Mouse (Mus musculus) stomach, embryonic 16.5 days (tissue): ENCODE measurements around the gene Utp20. TPM values are rescaled to one million over a fixed set of nuclear protein-coding genes. Genes with fewer than 3 reads are reported as not detected.

ENCODE experiments used
- ATAC-seq: fragments of 200-750 bp; cut with Nextera tagmentation; 2 replicates; pipeline ENCODE4 v1.8.0; 2017; ENCODE audit warnings: moderate number of reproducible peaks, moderate TSS enrichment; ENCODE audit not compliant: insufficient read depth, low FRiP score
- H3K27ac ChIP-seq: fragments of 300-500 bp; sonication (generic); 2 replicates; pipeline ENCODE4 v1.5.1; 2014; ENCODE audit warnings: low read length
- H3K27me3 ChIP-seq: fragments of 300-500 bp; sonication (generic); 2 replicates; pipeline ENCODE4 v1.6.1; 2014; ENCODE audit warnings: low read length, control low read depth, mixed read lengths; ENCODE audit not compliant: control insufficient read depth, insufficient read depth
- H3K36me3 ChIP-seq: fragments of 300-500 bp; sonication (generic); 2 replicates; pipeline ENCODE4 v1.6.1; 2014; ENCODE audit warnings: low read length; ENCODE audit not compliant: control insufficient read depth, insufficient read depth
- H3K4me1 ChIP-seq: fragments of 300-500 bp; sonication (generic); 2 replicates; pipeline ENCODE4 v1.6.1; 2014; ENCODE audit warnings: low read length, control low read depth, mixed read lengths; ENCODE audit not compliant: control insufficient read depth, insufficient read depth
- H3K4me2 ChIP-seq: fragments of 300-500 bp; sonication (generic); 2 replicates; pipeline ENCODE4 v1.6.1; 2014; ENCODE audit warnings: low read depth, low read length, mixed read lengths
- H3K4me3 ChIP-seq: fragments of 300-500 bp; sonication (generic); replicated peaks from 2 replicates; pipeline ENCODE4 v1.5.1; 2014; ENCODE audit warnings: mild to moderate bottlenecking, low read length
- H3K9ac ChIP-seq: fragments of 300-500 bp; sonication (generic); 2 replicates; pipeline ENCODE4 v1.6.1; 2014; ENCODE audit warnings: low read length
- H3K9me3 ChIP-seq: fragments of 300-500 bp; sonication (generic); replicated peaks from 2 replicates; pipeline ENCODE4 v1.6.1; 2016; ENCODE audit warnings: low read length, control low read depth; ENCODE audit not compliant: control insufficient read depth
- whole genome bisulfite sequencing: fragments of 180-500 bp; shearing (Covaris S2); extraction: QIAGEN DNeasy Blood & Tissue Kit; methylation state at CpG from one replicate; pipeline ENCODE4 v1.1.7; 2014; 5-methylcytosine and 5-hydroxymethylcytosine counted together
- polyA plus RNA-seq: library from polyadenylated mRNA; unstranded; fragments of >200 nt; fragmentation: Nextera tagmentation; extraction: Ambion mirVana; gene quantifications from 2 replicates; pipeline ENCODE4 v1.2.1, GENCODE M21; 2015

Utp20 gene
- polyA plus RNA-seq = 13.4 and 14.6 TPM in 2 replicates

- H3K27me3 ChIP-seq = 0 out of 2 replicates have a peak, but pooled peaks cover 3% of the 10 kb centered on the region
These were observed at the start of gene Utp20 for GRCm38 (mm10) chr10:88826188-88826946. Gene Utp20, minus strand, starts transcription at chr10:88826804.

GRCm38 (mm10) chr10:88874870-88875269 is 48.3 kb upstream of the Utp20 start:
- WGBS = 64% methylated on average over 5 of the region's 5 CpGs
- H3K4me2 ChIP-seq = no peak overlapping the region
- no peak overlapping the region for H3K4me3 ChIP-seq
- H3K27me3 ChIP-seq = no peaks in the 10 kb centered on the region
- peak overlapping the region; percentile 38; the same call in 1 of the 2 replicates for H3K27ac ChIP-seq
- no peak overlapping the region for H3K9ac ChIP-seq
- no peak for ATAC-seq
- H3K4me1 ChIP-seq = no peaks in the 10 kb centered on the region
- H3K9me3 ChIP-seq = no peaks in the 10 kb centered on the region
- no peaks in the 10 kb centered on the region for H3K36me3 ChIP-seq

More at GRCm38 (mm10) chr10:88826188-88826946, at the start of gene Utp20:
- H3K4me2 ChIP-seq = peak within 1 kb of the TSS; percentile 85
- peak within 1 kb of the TSS; percentile 97 for H3K4me3 ChIP-seq
- H3K9ac ChIP-seq = peak within 1 kb of the TSS; percentile 78
- under 1% methylated on average over 44 of the region's 44 CpGs for WGBS
- no peaks in the 10 kb centered on the region for H3K9me3 ChIP-seq
- ATAC-seq = peak; percentile 98
- no peak within 1 kb of the TSS; the same call in 1 of the 2 replicates for H3K27ac ChIP-seq
- 0 out of 2 replicates have a peak, but pooled peaks cover 3% of the 10 kb centered on the region for H3K36me3 ChIP-seq
- H3K4me1 ChIP-seq = no peaks in the 10 kb centered on the region

GRCm38 (mm10) chr10:88866017-88866416 is 39.4 kb upstream of the Utp20 start:
- H3K4me1 ChIP-seq = no peaks in the 10 kb centered on the region

GRCm38 (mm10) chr10:88862293-88862692 is 35.7 kb upstream of the Utp20 start:
- Histone ChIP-seq H3K27ac (no peak overlapping the region), H3K9ac (no peak overlapping the region), H3K27me3 (no peaks in the 10 kb centered on the region), H3K4me1 (no peaks in the 10 kb centered on the region), H3K4me3 (no peak overlapping the region), H3K36me3 (no peaks in the 10 kb centered on the region), H3K9me3 (no peaks in the 10 kb centered on the region), H3K4me2 (no peak overlapping the region)
- no peak for ATAC-seq
- 91% methylated on average over 5 of the region's 5 CpGs for whole genome bisulfite sequencing

More at GRCm38 (mm10) chr10:88866017-88866416, 39.4 kb upstream of the Utp20 start:
- Histone ChIP-seq H3K9me3 (no peaks in the 10 kb centered on the region), H3K27me3 (no peaks in the 10 kb centered on the region), H3K36me3 (no peaks in the 10 kb centered on the region), H3K4me2 (no peak overlapping the region), H3K9ac (no peak overlapping the region), H3K27ac (no peak overlapping the region), H3K4me3 (no peak overlapping the region)
- whole genome bisulfite sequencing = 58% methylated on average over 2 of the region's 2 CpGs
- no peak for ATAC-seq

GRCm38 (mm10) chr10:88861416-88861815 is 34.8 kb upstream of the Utp20 start:
- Histone ChIP-seq H3K9me3 (no peaks in the 10 kb centered on the region), H3K27me3 (no peaks in the 10 kb centered on the region), H3K4me1 (no peaks in the 10 kb centered on the region), H3K27ac (no peak overlapping the region), H3K9ac (no peak overlapping the region), H3K36me3 (no peaks in the 10 kb centered on the region), H3K4me2 (no peak overlapping the region), H3K4me3 (no peak overlapping the region)
- ATAC-seq = no peak

- Histone ChIP-seq H3K4me1 (no peaks in the 10 kb centered on the region), H3K36me3 (no peaks in the 10 kb centered on the region), H3K27ac (no peak overlapping the region), H3K9me3 (no peaks in the 10 kb centered on the region), H3K4me2 (no peak overlapping the region), H3K9ac (no peak overlapping the region), H3K4me3 (no peak overlapping the region), H3K27me3 (no peaks in the 10 kb centered on the region)
- 54% methylated on average over 3 of the region's 3 CpGs for WGBS
- no peak for ATAC-seq
These were observed 34.3 kb upstream of the Utp20 start for GRCm38 (mm10) chr10:88860911-88861310.

- no peak overlapping the region for H3K4me2 ChIP-seq
- no peaks in the 10 kb centered on the region for H3K9me3 ChIP-seq
- no peaks in the 10 kb centered on the region for H3K27me3 ChIP-seq
- no peaks in the 10 kb centered on the region for H3K4me1 ChIP-seq
- ATAC-seq = no peak
- 84% methylated on average over 7 of the region's 7 CpGs for WGBS
- no peak overlapping the region for H3K4me3 ChIP-seq
- H3K9ac ChIP-seq = no peak overlapping the region
- no peaks in the 10 kb centered on the region for H3K36me3 ChIP-seq
- H3K27ac ChIP-seq = no peak overlapping the region
These were observed 26.7 kb upstream of the Utp20 start for GRCm38 (mm10) chr10:88853326-88853725.

- no peak overlapping the region for H3K9ac ChIP-seq
- no peaks in the 10 kb centered on the region for H3K9me3 ChIP-seq
- H3K4me1 ChIP-seq = no peaks in the 10 kb centered on the region
- H3K4me2 ChIP-seq = no peak overlapping the region
- WGBS = 82% methylated on average over 4 of the region's 4 CpGs
- H3K36me3 ChIP-seq = no peaks in the 10 kb centered on the region
- no peaks in the 10 kb centered on the region for H3K27me3 ChIP-seq
- no peak for ATAC-seq
- no peak overlapping the region for H3K27ac ChIP-seq
- H3K4me3 ChIP-seq = no peak overlapping the region
These were observed 23.4 kb upstream of the Utp20 start for GRCm38 (mm10) chr10:88849976-88850375.

GRCm38 (mm10) chr10:88848876-88849476 is 22.4 kb upstream of the Utp20 start:
- no peak overlapping the region for H3K9ac ChIP-seq
- H3K36me3 ChIP-seq = no peaks in the 10 kb centered on the region
- H3K4me3 ChIP-seq = no peak overlapping the region
- H3K4me2 ChIP-seq = no peak overlapping the region
- H3K4me1 ChIP-seq = no peaks in the 10 kb centered on the region
- no peaks in the 10 kb centered on the region for H3K27me3 ChIP-seq
- H3K9me3 ChIP-seq = no peaks in the 10 kb centered on the region
- no peak for ATAC-seq
- 46% methylated on average over 7 of the region's 7 CpGs for WGBS
- H3K27ac ChIP-seq = no peak overlapping the region
